Mouse (Mus musculus) left cerebral cortex, adult 2 months (tissue): ENCODE measurements around the gene Gm38655. TPM values are rescaled to one million over a fixed set of nuclear protein-coding genes. Genes with fewer than 3 reads are reported as not detected.

Source experiments
- DNase-seq, 2 experiments: peaks; one replicate each; pipeline ENCODE4 v3.0.0; 2021 to 2022; ENCODE audit warnings: low spot score in 2 of 2, mixed read lengths in 1 of 2; ENCODE audit errors: extremely low spot score in 1 of 2
- H3K27ac ChIP-seq: fragments of 200-600 bp; 2 replicates; pipeline ENCODE4 v1.8.1; 2022
- H3K4me3 ChIP-seq: fragments of 200-600 bp; 2 replicates; pipeline ENCODE4 v1.8.1; 2022
- CTCF ChIP-seq: fragments of 200-600 bp; IDR thresholded peaks from 2 replicates; pipeline ENCODE4 v1.8.1; 2022; ENCODE audit warnings: antibody characterized with exemption, mild to moderate bottlenecking, moderate library complexity
- intact Hi-C: fragments of 180-260 bp; cut with DNase I; formaldehyde crosslinking; loops from one replicate; pipeline ENCODE4 v1.15.1; 2025
- total RNA-seq, 2 experiments: library from RNA; stranded (reverse); gene quantifications; 2 replicates each; pipeline ENCODE4 v1.2.3; 2021

The Gm38655 gene
- total RNA-seq, 2 experiments from 2014 or later = not detected

- no peak for DNase-seq
- Histone ChIP-seq H3K4me3 (no peak overlapping the region), H3K27ac (no peak overlapping the region)
- TF ChIP-seq CTCF = peak; percentile 24
- intact Hi-C loops = no loop called here
Observed at GRCm38 (mm10) chr17:25123979-25124378, 51.3 kb downstream of the Gm38655 start.

Other genes starting within 250 kb of the Gm38655 start
- 100 to 1,000 TPM; 390 to 407 TPM for gene Mapk8ip3, start 238.5 kb downstream of the Gm38655 start, total RNA-seq
- gene Jpt2, start 214.8 kb downstream of the Gm38655 start, total RNA-seq = 1 to 10 TPM; 5.3 to 6.9 TPM
- gene Cramp1l, start 159.7 kb downstream of the Gm38655 start, total RNA-seq = 10 to 100 TPM; 31.9 to 33.9 TPM
- 10 to 100 TPM; 17.9 to 21.0 TPM for gene Ift140, start 159.4 kb downstream of the Gm38655 start, total RNA-seq
- gene Tmem204, start 91.9 kb downstream of the Gm38655 start, total RNA-seq = 10 to 100 TPM in 1 of 2 experiments, 1 to 10 TPM in 1; 9.5 to 11.1 TPM
- gene Telo2, start 59.5 kb downstream of the Gm38655 start, total RNA-seq = 10 to 100 TPM; 25.8 to 30.7 TPM
- under 1 TPM; 0.33 to 0.63 TPM for gene Ptx4, start 54.7 kb downstream of the Gm38655 start, total RNA-seq
- 10 to 100 TPM; 48.5 to 53.9 TPM for gene Clcn7, start 42.1 kb downstream of the Gm38655 start, total RNA-seq
- under 1 TPM in 1 of 2 experiments, not detected in 1; 0.14 TPM for gene Ccdc154, start 13.0 kb downstream of the Gm38655 start, total RNA-seq
- gene BC003965, start 9.1 kb upstream of the Gm38655 start, total RNA-seq = 10 to 100 TPM; 20.2 to 20.8 TPM
- gene Unkl, start 12.9 kb upstream of the Gm38655 start, total RNA-seq = 10 to 100 TPM; 39.0 to 40.7 TPM
- gene Gnptg, start 64.7 kb upstream of the Gm38655 start, total RNA-seq = 10 to 100 TPM; 78.1 to 81.4 TPM
- 10 to 100 TPM; 24.6 to 25.9 TPM for gene Tsr3, start 64.7 kb upstream of the Gm38655 start, total RNA-seq
- gene Baiap3, start 80.9 kb upstream of the Gm38655 start, total RNA-seq = 10 to 100 TPM; 14.8 to 29.8 TPM
- gene Ube2i, start 99.2 kb upstream of the Gm38655 start, total RNA-seq = 100 to 1,000 TPM; 215 to 223 TPM
- not detected for gene Prss34, start 122.9 kb upstream of the Gm38655 start, total RNA-seq
- not detected for gene Prss28, start 133.2 kb upstream of the Gm38655 start, total RNA-seq
- gene Prss29, start 143.2 kb upstream of the Gm38655 start, total RNA-seq = not detected
- gene Tpsab1, start 170.1 kb upstream of the Gm38655 start, total RNA-seq = not detected
- gene Tpsb2, start 190.8 kb upstream of the Gm38655 start, total RNA-seq = not detected
- gene Tpsg1, start 193.8 kb upstream of the Gm38655 start, total RNA-seq = not detected